Mouse (Mus musculus) forebrain, embryonic 12.5 days (tissue): ENCODE measurements at regions not wholly inside any gene's neighbourhood (a gene's known extent, or its start where the extent isn't known, plus 50 kb on each side); places are given as distances from the start of the nearest gene placed in this dataset.
"Not testable (repeated sequence)": the region's sequence is repeated elsewhere in the genome, so short reads cannot be mapped to it uniquely, and the experiment has no call there.

Experiments
- ATAC-seq: fragments of 200-750 bp; cut with Nextera tagmentation; 2 replicates; pipeline ENCODE4 v1.8.0; 2017; ENCODE audit warnings: moderate TSS enrichment; ENCODE audit not compliant: low FRiP score
- H3K27ac ChIP-seq: fragments of 300-500 bp; sonication (generic); 2 replicates; pipeline ENCODE4 v1.5.1; 2016; ENCODE audit warnings: mild to moderate bottlenecking
- H3K27me3 ChIP-seq: fragments of 300-500 bp; sonication (generic); 2 replicates; pipeline ENCODE4 v1.6.1; 2016; ENCODE audit warnings: mild to moderate bottlenecking
- H3K36me3 ChIP-seq: fragments of 300-500 bp; sonication (generic); replicated peaks from 2 replicates; pipeline ENCODE4 v1.6.1; 2016; ENCODE audit warnings: mild to moderate bottlenecking
- H3K4me1 ChIP-seq: fragments of 300-500 bp; sonication (generic); 2 replicates; pipeline ENCODE4 v1.6.1; 2016
- H3K4me2 ChIP-seq: fragments of 300-500 bp; sonication (generic); 2 replicates; pipeline ENCODE4 v1.6.1; 2016; ENCODE audit warnings: mild to moderate bottlenecking, moderate library complexity
- H3K4me3 ChIP-seq: fragments of 300-500 bp; sonication (generic); replicated peaks from 2 replicates; pipeline ENCODE4 v1.5.1; 2016; ENCODE audit warnings: mild to moderate bottlenecking
- H3K9ac ChIP-seq: fragments of 300-500 bp; sonication (generic); 2 replicates; pipeline ENCODE4 v1.6.1; 2016; ENCODE audit warnings: mild to moderate bottlenecking
- H3K9me3 ChIP-seq: fragments of 300-500 bp; sonication (generic); 2 replicates; pipeline ENCODE4 v1.6.1; 2016
- WGBS: fragments of 180-500 bp; shearing (Covaris S2); methylation state at CpG from one replicate; pipeline ENCODE4 v1.1.7; 2016; 5-methylcytosine and 5-hydroxymethylcytosine counted together

GRCm38 (mm10) chr12:77595821-77596220 lies 357.9 kb downstream of the Fut8 start:
- no peaks in the 10 kb centered on the region for H3K27me3 ChIP-seq
- H3K9me3 ChIP-seq: no peaks in the 10 kb centered on the region
- no peak overlapping the region for H3K9ac ChIP-seq
- no peaks in the 10 kb centered on the region for H3K36me3 ChIP-seq
- no peak overlapping the region for H3K27ac ChIP-seq
- no peak for ATAC-seq
- H3K4me1 ChIP-seq: peaks cover 13% of the 10 kb centered on the region; the same call in 1 of the 2 replicates
- WGBS: 83% methylated on average over 5 of the region's 5 CpGs
- H3K4me3 ChIP-seq: no peak overlapping the region
- H3K4me2 ChIP-seq: no peak overlapping the region

- no peak overlapping the region for H3K9ac ChIP-seq
- H3K27me3 ChIP-seq: no peaks in the 10 kb centered on the region
- no peak overlapping the region for H3K4me2 ChIP-seq
- H3K36me3 ChIP-seq: no peaks in the 10 kb centered on the region
- H3K27ac ChIP-seq: no peak overlapping the region
- WGBS: 77% methylated on average over 3 of the region's 3 CpGs
- H3K4me1 ChIP-seq: peaks cover 13% of the 10 kb centered on the region; the same call in 1 of the 2 replicates
- H3K4me3 ChIP-seq: no peak overlapping the region
- ATAC-seq: no peak
- no peaks in the 10 kb centered on the region for H3K9me3 ChIP-seq
Measured at GRCm38 (mm10) chr12:77596676-77597075, 358.8 kb downstream of the Fut8 start.

GRCm38 (mm10) chr12:77597627-77598333 lies 359.9 kb downstream of the Fut8 start:
- no peaks in the 10 kb centered on the region for H3K9me3 ChIP-seq
- peaks cover 13% of the 10 kb centered on the region; the same call in 1 of the 2 replicates for H3K4me1 ChIP-seq
- H3K27me3 ChIP-seq: no peaks in the 10 kb centered on the region
- WGBS: 35% methylated on average over 3 of the region's 3 CpGs
- no peak overlapping the region for H3K4me3 ChIP-seq
- no peak overlapping the region for H3K4me2 ChIP-seq
- peak; percentile 33; the same call in 1 of the 2 replicates for ATAC-seq
- H3K9ac ChIP-seq: no peak overlapping the region
- H3K27ac ChIP-seq: peak overlapping the region; percentile 46; the same call in 1 of the 2 replicates
- H3K36me3 ChIP-seq: no peaks in the 10 kb centered on the region

- H3K9me3 ChIP-seq: no peaks in the 10 kb centered on the region
- H3K9ac ChIP-seq: no peak overlapping the region
- no peaks in the 10 kb centered on the region for H3K36me3 ChIP-seq
- no peak; the same call in 1 of the 2 replicates for ATAC-seq
- H3K4me1 ChIP-seq: peaks cover 13% of the 10 kb centered on the region; the same call in 1 of the 2 replicates
- H3K4me2 ChIP-seq: no peak overlapping the region
- H3K27me3 ChIP-seq: no peaks in the 10 kb centered on the region
- 58% methylated on average over 7 of the region's 7 CpGs for WGBS
- no peak overlapping the region for H3K4me3 ChIP-seq
- peak overlapping the region; percentile 46; the same call in 1 of the 2 replicates for H3K27ac ChIP-seq
Measured at GRCm38 (mm10) chr12:77598334-77598715, 360.4 kb downstream of the Fut8 start.

- H3K4me2 ChIP-seq: no peak overlapping the region
- WGBS: 75% methylated on average over 2 of the region's 2 CpGs
- no peak overlapping the region for H3K9ac ChIP-seq
- no peak overlapping the region for H3K27ac ChIP-seq
- no peak for ATAC-seq
- H3K4me1 ChIP-seq: peaks cover 13% of the 10 kb centered on the region; the same call in 1 of the 2 replicates
- H3K4me3 ChIP-seq: no peak overlapping the region
- no peaks in the 10 kb centered on the region for H3K27me3 ChIP-seq
- no peaks in the 10 kb centered on the region for H3K36me3 ChIP-seq
- no peaks in the 10 kb centered on the region for H3K9me3 ChIP-seq
Measured at GRCm38 (mm10) chr12:77599391-77599790, 361.5 kb downstream of the Fut8 start.

- Histone ChIP-seq H3K4me3 (no peak overlapping the region), H3K27me3 (no peaks in the 10 kb centered on the region), H3K27ac (no peak overlapping the region), H3K36me3 (no peaks in the 10 kb centered on the region), H3K4me2 (no peak overlapping the region), H3K9me3 (no peaks in the 10 kb centered on the region), H3K9ac (no peak overlapping the region), H3K4me1 (no peaks in the 10 kb centered on the region)
- no peak for ATAC-seq
- WGBS: 88% methylated on average over 12 of the region's 12 CpGs
Measured at GRCm38 (mm10) chr12:77603832-77604501, 366.0 kb downstream of the Fut8 start.

GRCm38 (mm10) chr12:77617552-77617951 lies 379.6 kb downstream of the Fut8 start:
- Histone ChIP-seq H3K9ac (no peak overlapping the region), H3K9me3 (no peaks in the 10 kb centered on the region), H3K4me2 (no peak overlapping the region), H3K4me3 (no peak overlapping the region), H3K4me1 (no peaks in the 10 kb centered on the region), H3K27ac (no peak overlapping the region), H3K36me3 (no peaks in the 10 kb centered on the region), H3K27me3 (no peaks in the 10 kb centered on the region)
- no peak for ATAC-seq
- WGBS: 93% methylated on average over 3 of the region's 3 CpGs

- Histone ChIP-seq H3K4me3 (no peak overlapping the region), H3K9ac (no peak overlapping the region), H3K27me3 (no peaks in the 10 kb centered on the region), H3K4me1 (no peaks in the 10 kb centered on the region), H3K9me3 (no peaks in the 10 kb centered on the region), H3K36me3 (no peaks in the 10 kb centered on the region), H3K4me2 (no peak overlapping the region), H3K27ac (no peak overlapping the region)
- no peak for ATAC-seq
Measured at GRCm38 (mm10) chr12:77622243-77622642, 384.3 kb downstream of the Fut8 start.

- H3K4me2 ChIP-seq, H3K9me3 ChIP-seq, H3K9ac ChIP-seq, ATAC-seq, H3K27me3 ChIP-seq, H3K36me3 ChIP-seq, H3K4me1 ChIP-seq, H3K27ac ChIP-seq, H3K4me3 ChIP-seq: not testable (repeated sequence)
- WGBS: 93% methylated on average over 14 of the region's 14 CpGs
Measured at GRCm38 (mm10) chr12:77624323-77624722, 386.4 kb downstream of the Fut8 start.

GRCm38 (mm10) chr12:77628358-77628850 lies 390.5 kb downstream of the Fut8 start:
- Histone ChIP-seq H3K36me3 (no peaks in the 10 kb centered on the region), H3K27me3 (no peaks in the 10 kb centered on the region), H3K27ac (no peak overlapping the region), H3K4me1 (peaks cover 2% of the 10 kb centered on the region; the same call in 1 of the 2 replicates), H3K9ac (no peak overlapping the region), H3K9me3 (no peaks in the 10 kb centered on the region), H3K4me2 (no peak overlapping the region), H3K4me3 (no peak overlapping the region)
- ATAC-seq: no peak

- H3K9ac ChIP-seq: no peak overlapping the region
- no peaks in the 10 kb centered on the region for H3K36me3 ChIP-seq
- no peak overlapping the region for H3K4me3 ChIP-seq
- H3K4me1 ChIP-seq: 0 out of 2 replicates have a peak, but pooled peaks cover 6% of the 10 kb centered on the region
- H3K27ac ChIP-seq: no peak overlapping the region
- 41% methylated on average over 10 of the region's 10 CpGs for WGBS
- no peaks in the 10 kb centered on the region for H3K27me3 ChIP-seq
- no peaks in the 10 kb centered on the region for H3K9me3 ChIP-seq
- peak; percentile 51; the same call in 1 of the 2 replicates for ATAC-seq
- no peak overlapping the region for H3K4me2 ChIP-seq
Measured at GRCm38 (mm10) chr12:77633981-77634650, 396.2 kb downstream of the Fut8 start.

- no peak overlapping the region for H3K4me3 ChIP-seq
- WGBS: 82% methylated on average over 7 of the region's 7 CpGs
- H3K27me3 ChIP-seq: no peaks in the 10 kb centered on the region
- H3K27ac ChIP-seq: no peak overlapping the region
- no peak overlapping the region for H3K4me2 ChIP-seq
- no peak overlapping the region for H3K9ac ChIP-seq
- ATAC-seq: no peak
- no peaks in the 10 kb centered on the region for H3K36me3 ChIP-seq
- no peaks in the 10 kb centered on the region for H3K9me3 ChIP-seq
- 0 out of 2 replicates have a peak, but pooled peaks cover 6% of the 10 kb centered on the region for H3K4me1 ChIP-seq
Measured at GRCm38 (mm10) chr12:77638266-77638665, 400.3 kb downstream of the Fut8 start.
